Mouse (Mus musculus): Measurements from ENCODE around the gene Glipr1l3. TPM values are rescaled to one million over a fixed set of nuclear protein-coding genes. Genes with fewer than 3 reads are reported as not detected.
"Not testable (repeated sequence)": the region's sequence is repeated elsewhere in the genome, so short reads cannot be mapped to it uniquely, and the experiment has no call there.

The Glipr1l3 gene
- polyA plus RNA-seq, 1 experiment, result not detected

DNA sequence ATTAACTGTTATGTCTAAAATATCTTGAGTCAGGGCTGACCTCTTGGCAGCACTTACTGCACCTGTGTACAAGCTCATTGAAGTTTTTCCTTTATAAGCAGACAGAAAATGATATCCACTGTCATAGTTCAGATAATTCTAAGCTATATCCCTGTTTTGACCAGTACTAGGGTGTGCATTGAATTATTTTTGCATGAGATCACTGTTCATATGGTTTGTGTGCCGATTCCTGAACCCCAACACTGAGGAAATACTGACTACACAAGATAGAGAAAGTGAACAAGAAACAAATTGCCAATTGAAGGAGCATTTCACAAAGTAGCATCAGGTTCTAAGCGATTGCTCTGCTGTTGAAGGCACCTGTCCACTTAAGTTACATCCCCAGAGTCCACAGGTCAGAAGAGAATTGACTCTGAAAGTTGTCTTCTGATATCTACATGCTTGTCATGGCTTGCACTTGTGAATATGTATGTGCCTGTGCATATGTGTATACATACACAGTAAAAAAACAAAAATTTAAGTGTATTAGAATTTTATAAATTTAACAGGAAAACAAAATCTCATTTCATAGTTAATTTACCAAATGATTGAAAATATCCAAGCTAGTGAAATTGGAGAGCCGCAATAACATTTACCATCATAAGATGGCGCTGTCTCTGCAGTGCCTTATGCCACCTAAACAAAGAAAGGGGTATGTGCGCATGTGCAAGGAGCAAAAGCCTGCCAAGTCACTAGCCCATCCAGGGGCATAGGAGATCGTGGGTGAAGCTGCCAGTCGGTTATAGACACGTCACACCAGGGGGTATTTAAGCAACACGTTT is 21.9 kb downstream of the Glipr1l3 start:
- Histone ChIP-seq H3K36me3 (ENCODE audit: control insufficient read depth, insufficient read depth, low read length) (no peaks in the 10 kb centered on the region), H3K27ac (ENCODE audit: control insufficient read depth, insufficient read depth, low read length) (no peak overlapping the region), H3K27me3 (ENCODE audit: control insufficient read depth, insufficient read depth, low read length) (no peaks in the 10 kb centered on the region), H3K4me3 (ENCODE audit: control insufficient read depth, insufficient read depth, low read length) (no peak overlapping the region), H3K4me1 (replicated peaks; ENCODE audit: control insufficient read depth, insufficient read depth, low read length) (no peaks in the 10 kb centered on the region)
- no peak for TF ChIP-seq POLR2A (IDR thresholded peaks at IDR 0.05; ENCODE audit: control insufficient read depth, extremely low read depth, insufficient read depth, low read length, poor library complexity)
- TF ChIP-seq CTCF (IDR thresholded peaks at IDR 0.05; ENCODE audit: borderline replicate concordance, control insufficient read depth, extremely low read depth, insufficient read depth, low read length, poor library complexity), result no peak
- no peak for DNase-seq
- WGBS, result 25% methylated on average over 9 of the region's 9 CpGs

DNA sequence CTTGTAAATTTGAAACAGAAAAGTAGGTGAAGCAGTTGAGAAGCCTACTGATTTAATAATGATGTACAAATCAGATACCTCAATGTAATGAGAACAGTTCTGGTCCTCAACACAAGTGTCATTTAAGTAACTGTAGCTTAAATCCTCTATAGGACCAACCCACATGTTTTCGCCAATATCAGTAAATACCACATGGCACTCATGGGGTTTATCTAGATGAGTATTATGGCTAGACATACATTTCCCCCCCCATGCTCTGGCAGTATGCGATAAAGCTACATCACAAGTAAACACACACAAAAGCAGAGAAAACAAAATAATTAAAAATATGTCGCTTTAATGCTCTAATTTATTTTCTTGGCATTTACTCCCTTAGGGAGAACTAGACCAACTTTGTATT is 27.9 kb downstream of the Glipr1l3 start:
- Histone ChIP-seq H3K36me3 (ENCODE audit: control insufficient read depth, insufficient read depth, low read length) (no peaks in the 10 kb centered on the region), H3K27me3 (ENCODE audit: control insufficient read depth, insufficient read depth, low read length) (no peaks in the 10 kb centered on the region), H3K4me1 (replicated peaks; ENCODE audit: control insufficient read depth, insufficient read depth, low read length) (no peaks in the 10 kb centered on the region), H3K27ac (ENCODE audit: control insufficient read depth, insufficient read depth, low read length) (no peak overlapping the region), H3K4me3 (ENCODE audit: control insufficient read depth, insufficient read depth, low read length) (no peak overlapping the region)
- no peak for DNase-seq
- WGBS, result 98% methylated on average over 3 of the region's 3 CpGs
- no peak for TF ChIP-seq POLR2A (IDR thresholded peaks at IDR 0.05; ENCODE audit: control insufficient read depth, extremely low read depth, insufficient read depth, low read length, poor library complexity)
- no peak for TF ChIP-seq CTCF (IDR thresholded peaks at IDR 0.05; ENCODE audit: borderline replicate concordance, control insufficient read depth, extremely low read depth, insufficient read depth, low read length, poor library complexity)

DNA sequence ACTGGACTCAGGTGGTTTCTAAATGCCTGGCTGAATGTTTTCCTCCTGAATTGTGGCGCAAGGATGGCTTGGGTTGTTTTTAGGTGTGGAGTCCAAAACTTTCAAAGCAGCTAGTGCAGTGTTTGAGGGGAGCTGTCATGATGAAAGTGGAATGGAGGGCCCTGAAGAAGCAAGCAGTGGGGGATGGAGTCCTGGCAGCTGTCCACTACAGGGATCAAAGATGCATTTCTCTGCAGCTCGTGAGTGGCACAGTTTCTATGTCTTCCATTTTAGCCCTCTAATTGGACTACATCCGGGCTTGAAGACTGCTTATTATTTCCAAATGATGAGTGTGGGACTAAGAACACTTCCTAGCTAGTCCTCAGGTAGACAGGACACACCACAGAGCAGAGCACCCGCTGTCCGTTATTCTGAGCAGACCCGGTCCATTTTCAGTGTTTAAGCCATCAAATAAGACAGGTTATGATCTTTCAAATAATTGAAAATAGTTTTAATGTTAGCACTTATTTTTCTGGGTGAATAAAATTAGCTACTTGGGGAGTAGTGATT is 32.4 kb downstream of the Glipr1l3 start:
- not testable (repeated sequence) for H3K36me3 ChIP-seq (ENCODE audit: control insufficient read depth, insufficient read depth, low read length); H3K27me3 ChIP-seq (ENCODE audit: control insufficient read depth, insufficient read depth, low read length); H3K27ac ChIP-seq (ENCODE audit: control insufficient read depth, insufficient read depth, low read length); DNase-seq; H3K4me1 ChIP-seq (replicated peaks; ENCODE audit: control insufficient read depth, insufficient read depth, low read length); H3K4me3 ChIP-seq (ENCODE audit: control insufficient read depth, insufficient read depth, low read length)
- 88% methylated on average over 6 of the region's 6 CpGs for WGBS

- not testable (repeated sequence) for DNase-seq; H3K4me1 ChIP-seq (replicated peaks; ENCODE audit: control insufficient read depth, insufficient read depth, low read length); H3K27ac ChIP-seq (ENCODE audit: control insufficient read depth, insufficient read depth, low read length); H3K27me3 ChIP-seq (ENCODE audit: control insufficient read depth, insufficient read depth, low read length); H3K4me3 ChIP-seq (ENCODE audit: control insufficient read depth, insufficient read depth, low read length); H3K36me3 ChIP-seq (ENCODE audit: control insufficient read depth, insufficient read depth, low read length)
- WGBS, result 74% methylated on average over 2 of the region's 2 CpGs
Observed at GRCm38 (mm10) chr10:112125090-112125489, 35.0 kb downstream of the Glipr1l3 start.

DNA sequence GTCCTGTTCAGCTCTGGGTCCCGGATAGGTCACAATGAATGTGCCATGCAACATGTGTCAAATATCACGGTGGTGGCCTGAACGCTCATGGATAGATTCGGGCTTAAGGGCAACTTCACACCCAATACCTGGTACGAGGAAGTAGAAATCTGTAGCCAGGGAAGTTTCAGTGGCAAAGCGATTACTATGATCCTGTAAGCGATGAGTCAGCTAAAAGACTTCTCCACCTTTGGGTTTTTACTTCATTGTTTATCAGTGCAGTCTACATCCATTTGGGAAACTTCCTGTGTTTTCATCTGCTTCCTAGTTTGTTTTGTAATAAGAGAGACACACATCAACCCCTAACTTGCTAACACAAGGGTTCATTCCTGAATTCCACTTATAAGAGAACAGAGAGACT is 49.7 kb downstream of the Glipr1l3 start:
- H3K36me3 ChIP-seq (ENCODE audit: control insufficient read depth, insufficient read depth, low read length), result no peaks in the 10 kb centered on the region
- 86% methylated on average over 7 of the region's 7 CpGs for WGBS
- no peak overlapping the region for H3K27ac ChIP-seq (ENCODE audit: control insufficient read depth, insufficient read depth, low read length)
- no peak for DNase-seq
- H3K4me3 ChIP-seq (ENCODE audit: control insufficient read depth, insufficient read depth, low read length), result no peak overlapping the region
- no peaks in the 10 kb centered on the region for H3K27me3 ChIP-seq (ENCODE audit: control insufficient read depth, insufficient read depth, low read length)
- no peak for TF ChIP-seq POLR2A (IDR thresholded peaks at IDR 0.05; ENCODE audit: control insufficient read depth, extremely low read depth, insufficient read depth, low read length, poor library complexity)
- TF ChIP-seq CTCF (IDR thresholded peaks at IDR 0.05; ENCODE audit: borderline replicate concordance, control insufficient read depth, extremely low read depth, insufficient read depth, low read length, poor library complexity), result no peak
- H3K4me1 ChIP-seq (replicated peaks; ENCODE audit: control insufficient read depth, insufficient read depth, low read length), result no peaks in the 10 kb centered on the region

DNA sequence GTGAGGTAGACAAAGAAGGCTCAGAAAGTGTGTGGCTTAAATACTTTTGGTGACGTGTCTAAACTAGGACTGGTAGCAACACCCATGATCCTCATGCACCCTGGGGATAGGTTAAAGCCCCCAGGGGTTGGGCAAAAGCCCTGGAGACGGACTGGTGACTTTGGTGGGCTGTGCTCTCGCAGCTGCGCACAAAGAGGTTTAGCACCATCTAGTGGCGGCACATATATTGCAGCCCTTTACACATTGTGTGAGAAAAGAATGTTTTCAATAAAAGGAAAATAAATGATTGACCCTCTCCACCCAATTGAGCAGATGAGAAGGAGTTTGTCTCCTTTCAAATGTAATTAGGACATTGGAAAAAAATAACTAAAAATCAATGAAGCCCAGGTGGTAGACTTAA is 54.3 kb downstream of the Glipr1l3 start:
- TF ChIP-seq CTCF (IDR thresholded peaks at IDR 0.05; ENCODE audit: borderline replicate concordance, control insufficient read depth, extremely low read depth, insufficient read depth, low read length, poor library complexity), result 0 out of 2 replicates have a peak, but pooled peaks have one; percentile 31
- H3K36me3 ChIP-seq (ENCODE audit: control insufficient read depth, insufficient read depth, low read length); H3K27me3 ChIP-seq (ENCODE audit: control insufficient read depth, insufficient read depth, low read length); H3K4me3 ChIP-seq (ENCODE audit: control insufficient read depth, insufficient read depth, low read length); H3K4me1 ChIP-seq (replicated peaks; ENCODE audit: control insufficient read depth, insufficient read depth, low read length); H3K27ac ChIP-seq (ENCODE audit: control insufficient read depth, insufficient read depth, low read length): not testable (repeated sequence)
- peak; percentile 54 for DNase-seq
- WGBS, result 8% methylated on average over 5 of the region's 5 CpGs

Other genes with a start within 250 kb of the Glipr1l3 start
- gene Krr1, start 187.7 kb downstream of the Glipr1l3 start, polyA plus RNA-seq (2012; rRNA removed), result 8.1 and 8.9 TPM in 2 replicates
- gene Glipr1, start 157.7 kb downstream of the Glipr1l3 start, polyA plus RNA-seq (2012; rRNA removed), result 40.5 and 62.2 TPM in 2 replicates
- not detected in 2 replicates for gene Glipr1l1, start 100.1 kb downstream of the Glipr1l3 start, polyA plus RNA-seq (2012; rRNA removed)
- not detected in 2 replicates for gene Glipr1l2, start 77.0 kb downstream of the Glipr1l3 start, polyA plus RNA-seq (2012; rRNA removed)
- not detected in 2 replicates for gene Caps2, start 3.3 kb upstream of the Glipr1l3 start, polyA plus RNA-seq (2012; rRNA removed)
- gene Kcnc2, start 110.8 kb upstream of the Glipr1l3 start, polyA plus RNA-seq (2012; rRNA removed), result 0.07 and 0.10 TPM in 2 replicates